Mouse (Mus musculus) brain, embryonic 14.5 days (tissue): ENCODE measurements at regions not wholly inside any gene's neighbourhood (a gene's known extent, or its start where the extent isn't known, plus 50 kb on each side); places are given as distances from the start of the nearest gene placed in this dataset.

Experiments
- CTCF ChIP-seq: fragments of 200-500 bp; IDR thresholded peaks from 2 replicates; pipeline ENCODE4 v1.5.1; 2012; ENCODE audit warnings: inconsistent platforms, mild to moderate bottlenecking, moderate library complexity, borderline replicate concordance; ENCODE audit not compliant: insufficient read depth, insufficient read length; ENCODE audit errors: extremely low read depth
- POLR2A ChIP-seq: fragments of 200-500 bp; IDR thresholded peaks from 2 replicates; pipeline ENCODE4 v1.6.1; 2012; ENCODE audit warnings: mild to moderate bottlenecking, inconsistent platforms, borderline replicate concordance; ENCODE audit not compliant: poor library complexity, insufficient read depth, insufficient read length, severe bottlenecking; ENCODE audit errors: extremely low read depth

- TF ChIP-seq POLR2A (no peak), CTCF (no peak)
Observed at GRCm38 (mm10) chr2:137613791-137614190, 497.3 kb upstream of the Jag1 start.
